In genomic region chr12:86892711-86893311, GRCm38 (mm10) we compare ENCODE assay signal across 8 mouse cellular contexts. TPM values are rescaled to one million over a fixed set of nuclear protein-coding genes. Genes with fewer than 3 reads are reported as not detected.
DNase-seq lines count a peak whose midpoint lies in the region; ATAC-seq lines count a peak whose summit lies in the region.

No protein-coding gene starts in this region.

- no peak for ATAC-seq in forebrain, embryonic 13.5 days
- ATAC-seq in limb, embryonic 13.5 days (ENCODE audit: low FRiP score, low read depth) = no peak
- ATAC-seq in neural tube, embryonic 12.5 days (ENCODE audit: low FRiP score, low read depth) = no peak

- H3K4me2 ChIP-seq in forebrain, embryonic 13.5 days = peak overlapping the region; percentile 71
- H3K4me2 ChIP-seq in limb, embryonic 13.5 days (replicated peaks) = peak overlapping the region; percentile 76
- peak overlapping the region; percentile 59 for H3K4me2 ChIP-seq in neural tube, embryonic 12.5 days (replicated peaks)

- under 1% methylated on average over 17 of the region's 18 CpGs for WGBS in forebrain, embryonic 13.5 days
- WGBS in limb, embryonic 13.5 days = 2% methylated on average over 18 of the region's 18 CpGs
- 0% methylated on average over 18 of the region's 18 CpGs for WGBS in neural tube, embryonic 12.5 days

- DNase-seq in heart, adult 11 months = peak; percentile 88
- no peak for DNase-seq in heart, postnatal 4 days
- DNase-seq in MN1 (ENCODE audit: low spot score) = peak; percentile 48
- no peak for DNase-seq in right cerebral cortex, adult 18-20 months
- DNase-seq in spleen, postnatal 4 days (ENCODE audit: low spot score in 2 of 2) = no peak

- no peaks in the 10 kb centered on the region for H3K36me3 ChIP-seq in forebrain, embryonic 13.5 days (ENCODE audit: poor library complexity, severe bottlenecking)
- H3K36me3 ChIP-seq in limb, embryonic 13.5 days = no peaks in the 10 kb centered on the region
- H3K36me3 ChIP-seq in neural tube, embryonic 12.5 days = no peaks in the 10 kb centered on the region

- H3K9ac ChIP-seq in forebrain, embryonic 13.5 days = peak overlapping the region; percentile 71
- H3K9ac ChIP-seq in limb, embryonic 13.5 days = peak overlapping the region; percentile 59; the same call in 1 of the 2 replicates
- peak overlapping the region; percentile 47 for H3K9ac ChIP-seq in neural tube, embryonic 12.5 days

- H3K4me1 ChIP-seq in forebrain, embryonic 13.5 days = peaks cover 92% of the 10 kb centered on the region
- peaks cover 92% of the 10 kb centered on the region for H3K4me1 ChIP-seq in limb, embryonic 13.5 days
- peaks cover 93% of the 10 kb centered on the region for H3K4me1 ChIP-seq in neural tube, embryonic 12.5 days

- H3K4me3 ChIP-seq in forebrain, embryonic 13.5 days = peak overlapping the region; percentile 33
- peak overlapping the region; percentile 40 for H3K4me3 ChIP-seq in limb, embryonic 13.5 days
- H3K4me3 ChIP-seq in neural tube, embryonic 12.5 days = no peak overlapping the region

- H3K27ac ChIP-seq in forebrain, embryonic 13.5 days = peak overlapping the region; percentile 99
- peak overlapping the region; percentile 99 for H3K27ac ChIP-seq in limb, embryonic 13.5 days
- peak overlapping the region; percentile 95 for H3K27ac ChIP-seq in neural tube, embryonic 12.5 days

- no peaks in the 10 kb centered on the region for H3K9me3 ChIP-seq in forebrain, embryonic 13.5 days (replicated peaks)
- H3K9me3 ChIP-seq in limb, embryonic 13.5 days = no peaks in the 10 kb centered on the region
- no peaks in the 10 kb centered on the region for H3K9me3 ChIP-seq in neural tube, embryonic 12.5 days

- no peaks in the 10 kb centered on the region for H3K27me3 ChIP-seq in forebrain, embryonic 13.5 days
- H3K27me3 ChIP-seq in limb, embryonic 13.5 days = no peaks in the 10 kb centered on the region
- no peaks in the 10 kb centered on the region for H3K27me3 ChIP-seq in neural tube, embryonic 12.5 days (replicated peaks)

RNA-seq across cellular contexts. Expression of gene Irf2bpl, which starts 8.2 kb away (rescaled TPM):
- total RNA-seq in heart, postnatal 4 days (2021) = 10 to 100 TPM; 85.8 to 86.2 TPM
- polyA plus RNA-seq in forebrain, embryonic 13.5 days (2015; fragmentation: Nextera tagmentation; extraction: Ambion mirVana) = 54.2 and 54.8 TPM in 2 replicates
- polyA plus RNA-seq in limb, embryonic 13.5 days (2015; fragmentation: Nextera tagmentation; extraction: Ambion mirVana) = 39.2 and 41.2 TPM in 2 replicates
- polyA plus RNA-seq in neural tube, embryonic 12.5 days (2016; fragmentation: Nextera tagmentation; extraction: Ambion mirVana) = 57.2 and 61.9 TPM in 2 replicates

RNA-seq across cellular contexts. Expression of gene Cipc, which starts 54.0 kb away (rescaled TPM):
- 10 to 100 TPM; 34.1 to 39.3 TPM for total RNA-seq in heart, postnatal 4 days (2021)
- polyA plus RNA-seq in forebrain, embryonic 13.5 days (2015; fragmentation: Nextera tagmentation; extraction: Ambion mirVana) = 46.1 and 53.1 TPM in 2 replicates
- 23.6 and 24.7 TPM in 2 replicates for polyA plus RNA-seq in limb, embryonic 13.5 days (2015; fragmentation: Nextera tagmentation; extraction: Ambion mirVana)
- polyA plus RNA-seq in neural tube, embryonic 12.5 days (2016; fragmentation: Nextera tagmentation; extraction: Ambion mirVana) = 41.5 and 43.0 TPM in 2 replicates

Comparison
In these comparisons a context has a peak if more than half of its experiments do, and no peak if none do; other contexts are left out.
1. DNase-seq: peak in heart, adult 11 months (single experiment) and MN1 (single experiment); none in heart, postnatal 4 days (single experiment), right cerebral cortex, adult 18-20 months (single experiment) and spleen, postnatal 4 days (0 of 2).
2. Peak in every context shown above with its lines, with median percentiles within 50 percentile points of each other: H3K27ac ChIP-seq, H3K4me2 ChIP-seq and H3K9ac ChIP-seq.